Mouse (Mus musculus) kidney, adult 9 months (tissue): ENCODE results near the gene Gm4763.
"Not testable (repeated sequence)": the region's sequence is repeated elsewhere in the genome, so short reads cannot be mapped to it uniquely, and the experiment has no call there.

Experiments used
- DNase-seq: peaks from one replicate; pipeline ENCODE4 v3.0.0; 2022

Gm4763 gene

GRCm38 (mm10) chr7:24726808-24727207 lies at the start of gene Gm4763:
Gene Gm4763 (minus strand): TSS chr7:24726908.
- DNase-seq: not testable (repeated sequence)

GRCm38 (mm10) chr7:24776145-24776544 lies 49.4 kb upstream of the Gm4763 start:
- no peak for DNase-seq

GRCm38 (mm10) chr7:24773942-24774535 lies 47.3 kb upstream of the Gm4763 start:
- no peak for DNase-seq

GRCm38 (mm10) chr7:24771361-24771760 lies 44.7 kb upstream of the Gm4763 start:
- DNase-seq: no peak

GRCm38 (mm10) chr7:24762574-24762973 lies 35.9 kb upstream of the Gm4763 start:
- DNase-seq: no peak

GRCm38 (mm10) chr7:24761161-24761560 lies 34.5 kb upstream of the Gm4763 start:
- DNase-seq: no peak

GRCm38 (mm10) chr7:24760211-24760610 lies 33.5 kb upstream of the Gm4763 start, which contains the start of gene Cd177:
Gene Cd177 (minus strand): TSS chr7:24760311.
- DNase-seq: no peak

- DNase-seq: no peak
These were observed 31.8 kb upstream of the Gm4763 start for GRCm38 (mm10) chr7:24758520-24758919.

GRCm38 (mm10) chr7:24753476-24753875 lies 26.8 kb upstream of the Gm4763 start:
- no peak for DNase-seq

- DNase-seq: no peak
These were observed 24.9 kb upstream of the Gm4763 start for GRCm38 (mm10) chr7:24751610-24752009.

- no peak for DNase-seq
These were observed 24.0 kb upstream of the Gm4763 start for GRCm38 (mm10) chr7:24750695-24751094.

GRCm38 (mm10) chr7:24735970-24736670 lies 9.4 kb upstream of the Gm4763 start:
- DNase-seq: peak; percentile 16

GRCm38 (mm10) chr7:24715039-24715438 lies 11.7 kb downstream of the Gm4763 start:
- no peak for DNase-seq

- DNase-seq: no peak
These were observed 17.8 kb downstream of the Gm4763 start, which contains the start of gene BC049730 for GRCm38 (mm10) chr7:24708832-24709292. Gene BC049730 (plus strand): TSS chr7:24709242.

- not testable (repeated sequence) for DNase-seq
These were observed 23.9 kb downstream of the Gm4763 start for GRCm38 (mm10) chr7:24702841-24703240.

GRCm38 (mm10) chr7:24697891-24698290 lies 28.8 kb downstream of the Gm4763 start:
- not testable (repeated sequence) for DNase-seq

GRCm38 (mm10) chr7:24692693-24693092 lies 34.0 kb downstream of the Gm4763 start:
- DNase-seq: not testable (repeated sequence)

GRCm38 (mm10) chr7:24687519-24687918 lies 39.2 kb downstream of the Gm4763 start:
- DNase-seq: not testable (repeated sequence)

GRCm38 (mm10) chr7:24684121-24684520 lies 42.6 kb downstream of the Gm4763 start:
- DNase-seq: not testable (repeated sequence)

GRCm38 (mm10) chr7:24676575-24676974 lies 50.1 kb downstream of the Gm4763 start, which contains the start of gene Tex101:
Gene Tex101 (minus strand): TSS chr7:24676675.
- DNase-seq: no peak

GRCm38 (mm10) chr7:24671944-24672439 lies 54.7 kb downstream of the Gm4763 start:
- DNase-seq: no peak
